Mouse (Mus musculus) heart, adult 2 months (tissue): ENCODE results near the gene Ugt1a7c. TPM values are rescaled to one million over a fixed set of nuclear protein-coding genes. Genes with fewer than 3 reads are reported as not detected.
A peak's percentile ranks its signal among the peaks of the same experiment; 100 is the strongest.

Experiments
- DNase-seq, 2 experiments: peaks; one replicate each; pipeline ENCODE4 v3.0.0; 2021
- H3K27ac ChIP-seq: fragments of 200-600 bp; 2 replicates; pipeline ENCODE4 v1.8.1; 2022
- H3K27me3 ChIP-seq: fragments of 200-500 bp; 2 replicates; pipeline ENCODE4 v1.6.1; 2012; ENCODE audit warnings: mild to moderate bottlenecking, low read length, inconsistent platforms, mixed read lengths; ENCODE audit not compliant: control insufficient read depth, insufficient read depth
- H3K36me3 ChIP-seq: fragments of 200-500 bp; 2 replicates; pipeline ENCODE4 v1.6.1; 2012; ENCODE audit warnings: low read length, inconsistent platforms; ENCODE audit not compliant: control insufficient read depth, insufficient read depth
- H3K4me1 ChIP-seq: fragments of 200-500 bp; 2 replicates; pipeline ENCODE4 v1.6.1; 2011; ENCODE audit warnings: low read length; ENCODE audit not compliant: control insufficient read depth, insufficient read depth
- H3K4me3 ChIP-seq: fragments of 200-600 bp; 2 replicates; pipeline ENCODE4 v1.8.1; 2022
- H3K79me2 ChIP-seq: fragments of 200-500 bp; replicated peaks from 2 replicates; pipeline ENCODE4 v1.6.1; 2012; ENCODE audit warnings: mild to moderate bottlenecking, inconsistent platforms, low read length, moderate library complexity, mixed read lengths; ENCODE audit not compliant: control insufficient read depth, insufficient read depth
- H3K9ac ChIP-seq: fragments of 200-500 bp; 2 replicates; pipeline ENCODE4 v1.6.1; 2012; ENCODE audit warnings: low read depth, mild to moderate bottlenecking, control low read depth, inconsistent platforms, low read length, mixed read lengths
- CTCF ChIP-seq: fragments of 200-600 bp; IDR thresholded peaks from 2 replicates; pipeline ENCODE4 v1.8.1; 2022; ENCODE audit warnings: antibody characterized with exemption, mild to moderate bottlenecking, moderate library complexity
- EP300 ChIP-seq: fragments of 200-500 bp; IDR thresholded peaks from 2 replicates; pipeline ENCODE4 v1.6.1; 2011; ENCODE audit warnings: low read depth, low read length, control low read depth; ENCODE audit not compliant: insufficient read depth
- POLR2A ChIP-seq: fragments of 200-500 bp; IDR thresholded peaks from 2 replicates; pipeline ENCODE4 v1.6.1; 2011; ENCODE audit warnings: mild to moderate bottlenecking, low read depth, low read length, control low read depth; ENCODE audit not compliant: insufficient read depth
- WGBS: fragments of 180-500 bp; shearing (Covaris S2); methylation state at CpG from one replicate; pipeline ENCODE4 v1.1.7; 2018; 5-methylcytosine and 5-hydroxymethylcytosine counted together
- intact Hi-C: fragments of 180-260 bp; cut with DNase I; formaldehyde crosslinking; loops from one replicate; pipeline ENCODE4 v1.15.1; 2025
- polyA plus RNA-seq: library from polyadenylated mRNA; depleted of rRNA; stranded (reverse); fragments of >200 nt; gene quantifications from 2 replicates; pipeline ENCODE4 v1.2.3, GENCODE M21; 2012
- total RNA-seq, 2 experiments: library from RNA; stranded (reverse); gene quantifications; 2 replicates each; pipeline ENCODE4 v1.2.3; 2021

Ugt1a7c gene
- total and polyA plus RNA-seq, 3 experiments: 0.70 to 1.2 (median 0.90) TPM

GRCm38 (mm10) chr1:88205294-88205922 lies 110.5 kb downstream of the Ugt1a7c start, which contains the start of gene Dnajb3:
Dnajb3 (minus strand) TSS chr1:88205782.
- DNase-seq: peak; percentile 68 to 76
- intact Hi-C loops: no loop called here
- H3K4me1 ChIP-seq: no peaks in the 10 kb centered on the region

GRCm38 (mm10) chr1:88206843-88207479 lies 112.1 kb downstream of the Ugt1a7c start:
- no peak for DNase-seq
- H3K4me1 ChIP-seq: no peaks in the 10 kb centered on the region
- intact Hi-C loops: no loop called here
- WGBS: 70% methylated on average over 2 of the region's 2 CpGs
- H3K4me3 ChIP-seq: no peak overlapping the region
- TF ChIP-seq POLR2A (no peak), CTCF (no peak), EP300 (no peak)
- no peaks in the 10 kb centered on the region for H3K36me3 ChIP-seq
- H3K79me2 ChIP-seq: no peaks in the 10 kb centered on the region
- no peak overlapping the region for H3K27ac ChIP-seq
- H3K27me3 ChIP-seq: no peaks in the 10 kb centered on the region
- H3K9ac ChIP-seq: no peak overlapping the region

More at GRCm38 (mm10) chr1:88205294-88205922, 110.5 kb downstream of the Ugt1a7c start, which contains the start of gene Dnajb3:
- no peaks in the 10 kb centered on the region for H3K79me2 ChIP-seq
- H3K27me3 ChIP-seq: no peaks in the 10 kb centered on the region
- peak within 1 kb of the TSS; percentile 48 for H3K4me3 ChIP-seq
- peak within 1 kb of the TSS; percentile 71 for H3K9ac ChIP-seq
- TF ChIP-seq CTCF (no peak), POLR2A (no peak), EP300 (no peak)
- no peaks in the 10 kb centered on the region for H3K36me3 ChIP-seq
- no peak within 1 kb of the TSS for H3K27ac ChIP-seq
- WGBS: 6% methylated on average over 62 of the region's 62 CpGs

DNA sequence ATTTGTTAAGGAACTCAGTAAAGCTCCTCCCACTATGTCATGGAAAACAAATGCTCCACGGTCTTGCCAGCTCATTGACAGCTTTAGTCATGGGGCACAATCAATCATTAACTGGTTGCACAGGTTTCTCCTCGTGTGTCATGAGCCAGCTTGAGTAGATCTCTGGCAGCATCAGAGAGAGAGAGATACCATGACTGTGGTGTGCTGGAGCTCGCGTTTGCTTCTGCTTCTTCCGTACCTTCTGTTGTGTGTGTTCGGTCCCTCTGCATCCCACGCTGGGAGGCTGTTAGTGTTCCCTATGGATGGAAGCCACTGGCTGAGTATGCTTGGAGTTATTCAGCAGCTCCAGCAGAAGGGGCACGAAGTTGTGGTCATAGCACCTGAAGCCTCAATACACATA lies 117.0 kb downstream of the Ugt1a7c start, which contains the start of gene Ugt1a1:
Gene Ugt1a1, plus strand, starts transcription at position 148 of the 400 bp plus-strand sequence.
- WGBS: 61% methylated on average over 8 of the region's 8 CpGs
- H3K79me2 ChIP-seq: no peaks in the 10 kb centered on the region
- peak in 1 of 2 experiments; percentile 21 for DNase-seq
- H3K4me3 ChIP-seq: no peak within 1 kb of the TSS
- no peak for TF ChIP-seq POLR2A
- no peak for TF ChIP-seq CTCF
- TF ChIP-seq EP300: no peak
- H3K4me1 ChIP-seq: no peaks in the 10 kb centered on the region
- no peak within 1 kb of the TSS for H3K9ac ChIP-seq
- no peaks in the 10 kb centered on the region for H3K36me3 ChIP-seq
- H3K27ac ChIP-seq: no peak within 1 kb of the TSS
- intact Hi-C loops: no loop called here
- H3K27me3 ChIP-seq: no peaks in the 10 kb centered on the region

DNA sequence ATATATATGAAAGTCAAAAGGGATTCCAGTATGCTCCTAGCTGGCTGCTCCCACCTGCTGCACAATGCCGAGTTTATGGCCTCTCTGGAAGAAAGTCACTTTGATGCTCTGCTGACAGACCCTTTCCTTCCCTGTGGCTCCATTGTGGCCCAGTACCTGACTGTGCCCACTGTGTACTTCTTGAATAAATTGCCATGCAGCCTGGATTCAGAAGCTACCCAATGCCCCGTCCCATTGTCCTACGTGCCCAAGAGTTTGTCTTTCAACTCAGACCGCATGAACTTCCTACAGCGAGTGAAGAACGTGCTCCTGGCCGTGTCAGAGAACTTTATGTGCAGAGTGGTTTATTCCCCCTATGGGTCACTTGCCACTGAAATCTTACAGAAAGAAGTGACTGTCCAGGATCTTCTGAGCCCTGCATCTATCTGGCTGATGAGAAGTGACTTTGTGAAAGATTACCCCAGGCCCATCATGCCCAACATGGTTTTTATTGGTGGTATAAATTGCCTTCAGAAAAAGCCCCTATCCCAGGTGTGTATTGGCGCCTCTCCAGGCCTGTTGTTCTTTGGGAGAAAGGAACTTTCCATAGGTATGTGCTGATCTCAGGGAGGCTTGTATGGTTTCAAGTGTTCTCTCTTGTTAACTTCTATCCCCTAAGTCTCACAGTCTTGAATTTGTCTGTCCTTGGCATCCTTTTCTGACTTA lies 117.6 kb downstream of the Ugt1a7c start:
- Histone ChIP-seq H3K36me3 (no peaks in the 10 kb centered on the region), H3K27me3 (no peaks in the 10 kb centered on the region), H3K9ac (no peak overlapping the region), H3K27ac (no peak overlapping the region), H3K4me1 (no peaks in the 10 kb centered on the region), H3K4me3 (no peak overlapping the region), H3K79me2 (no peaks in the 10 kb centered on the region)
- intact Hi-C loops: no loop called here
- TF ChIP-seq EP300 (no peak), CTCF (no peak), POLR2A (no peak)
- WGBS: 56% methylated on average over 8 of the region's 8 CpGs
- no peak for DNase-seq

GRCm38 (mm10) chr1:88213061-88213460 lies 118.2 kb downstream of the Ugt1a7c start:
- Histone ChIP-seq H3K4me3 (no peak overlapping the region), H3K79me2 (no peaks in the 10 kb centered on the region), H3K36me3 (no peaks in the 10 kb centered on the region), H3K27me3 (no peaks in the 10 kb centered on the region), H3K4me1 (no peaks in the 10 kb centered on the region), H3K27ac (no peak overlapping the region), H3K9ac (no peak overlapping the region)
- TF ChIP-seq CTCF: no peak
- no peak for TF ChIP-seq EP300
- no peak for TF ChIP-seq POLR2A
- 57% methylated on average over 1 of the region's 1 CpGs for WGBS
- intact Hi-C loops: no loop called here
- no peak for DNase-seq
